ENCODE assay signal across 28 mouse cellular contexts in the genomic region with DNA sequence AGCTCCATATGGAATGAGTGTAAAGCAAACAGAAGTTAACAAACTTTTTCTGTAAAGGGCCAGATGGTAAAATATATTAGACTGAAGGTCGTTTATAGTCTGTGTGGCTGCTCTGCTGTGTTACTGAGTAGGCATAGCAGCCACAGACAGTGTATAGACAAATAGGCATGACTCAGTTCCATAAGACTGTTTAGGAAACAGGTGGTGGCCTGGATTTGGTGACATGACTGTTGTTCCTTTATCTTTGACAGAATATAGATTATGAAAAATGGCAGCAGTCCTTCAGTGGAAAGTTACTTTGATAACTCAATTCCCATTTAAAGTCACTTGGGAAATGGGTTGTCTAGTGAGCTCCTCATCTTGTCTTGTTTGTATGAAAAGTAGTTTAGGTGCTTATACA.
"Had no signal": no experiment of that assay in that cellular context is flagged by ENCODE, and none has a peak within 500 bp of the region (broad histone marks: within the 10 kb centered on the region; RNA-seq: fewer than 3 reads in every experiment).

No protein-coding gene starts in this region.

- H3K36me3 ChIP-seq: intestine, embryonic 15.5 days; liver, embryonic 13.5 days had no signal

- H3K9ac ChIP-seq: heart, embryonic 13.5 days; heart, embryonic 15.5 days; hindbrain, embryonic 12.5 days; hindbrain, embryonic 14.5 days; intestine, embryonic 15.5 days; limb, embryonic 13.5 days; limb, embryonic 15.5 days; liver, embryonic 13.5 days had no signal

- H3K27me3 ChIP-seq: heart, embryonic 13.5 days; heart, embryonic 15.5 days; hindbrain, embryonic 12.5 days; intestine, embryonic 15.5 days; limb, embryonic 13.5 days; limb, embryonic 15.5 days; liver, embryonic 13.5 days had no signal

- ATAC-seq: hindbrain, embryonic 16.5 days; inflammation-experienced regulatory T-cells, adult 6 months; intestine, embryonic 15.5 days; intestine, postnatal 0 days had no signal

- H3K4me1 ChIP-seq: heart, embryonic 13.5 days; heart, embryonic 15.5 days; hindbrain, embryonic 10.5 days; hindbrain, embryonic 12.5 days; intestine, embryonic 15.5 days; limb, embryonic 13.5 days; limb, embryonic 15.5 days; liver, embryonic 13.5 days had no signal

- H3K4me2 ChIP-seq: heart, embryonic 11.5 days; heart, embryonic 13.5 days; heart, embryonic 15.5 days; hindbrain, embryonic 12.5 days; hindbrain, embryonic 14.5 days; intestine, embryonic 15.5 days; limb, embryonic 13.5 days; limb, embryonic 15.5 days; liver, embryonic 13.5 days had no signal

- H3K9me3 ChIP-seq: heart, embryonic 13.5 days; heart, embryonic 15.5 days; hindbrain, embryonic 10.5 days; hindbrain, embryonic 12.5 days; intestine, embryonic 15.5 days; limb, embryonic 13.5 days; limb, embryonic 15.5 days; liver, embryonic 13.5 days had no signal

- H3K4me3 ChIP-seq: gastrocnemius, adult 2 months; heart, adult 2 months; heart, embryonic 13.5 days; heart, embryonic 15.5 days; hindbrain, embryonic 10.5 days; hindbrain, embryonic 12.5 days; intestine, embryonic 15.5 days; layer of hippocampus, adult 2 months; limb, embryonic 13.5 days; limb, embryonic 15.5 days; liver, embryonic 13.5 days had no signal

- H3K27ac ChIP-seq: gastrocnemius, adult 2 months; heart, adult 2 months; heart, embryonic 13.5 days; heart, embryonic 15.5 days; hindbrain, embryonic 10.5 days; hindbrain, embryonic 12.5 days; hindbrain, embryonic 14.5 days; intestine, embryonic 15.5 days; layer of hippocampus, adult 2 months; limb, embryonic 13.5 days; limb, embryonic 15.5 days; liver, embryonic 13.5 days had no signal

- DNase-seq: gastrocnemius, adult 2 months; gastrocnemius, postnatal 10 days; gastrocnemius, postnatal 25 days; heart, adult 2 months; heart, postnatal 14 days; heart, postnatal 4 days; kidney, adult 18-20 months; kidney, adult 8-10 months; kidney, postnatal 10 days; kidney, postnatal 25 days; kidney, postnatal 4 days; layer of hippocampus, adult 9-11 months; layer of hippocampus, postnatal 36 days; left cerebral cortex, postnatal 4 days; liver, embryonic 13.5 days had no signal
